Mouse (Mus musculus) limb, embryonic 11.5 days (tissue): ENCODE results near the gene Cdh10. TPM values are rescaled to one million over a fixed set of nuclear protein-coding genes. Genes with fewer than 3 reads are reported as not detected.

Source experiments
- ATAC-seq: fragments of 200-750 bp; cut with Nextera tagmentation; 2 replicates; pipeline ENCODE4 v1.8.0; 2017; ENCODE audit warnings: low read depth; ENCODE audit not compliant: insufficient number of reproducible peaks, low FRiP score, low TSS enrichment
- DNase-seq: peaks from one replicate; pipeline ENCODE4 v3.0.0-alpha.2; 2015; ENCODE audit warnings: low spot score
- H3K27ac ChIP-seq: fragments of 300-500 bp; sonication (generic); replicated peaks from 2 replicates; pipeline ENCODE4 v1.5.1; 2014; ENCODE audit warnings: low read depth, mild to moderate bottlenecking, low read length
- H3K27me3 ChIP-seq: fragments of 300-500 bp; sonication (generic); 2 replicates; pipeline ENCODE4 v1.6.1; 2014; ENCODE audit warnings: mild to moderate bottlenecking, low read length, mixed read lengths; ENCODE audit not compliant: control insufficient read depth, insufficient read depth
- H3K36me3 ChIP-seq: fragments of 300-500 bp; sonication (generic); 2 replicates; pipeline ENCODE4 v1.6.1; 2014; ENCODE audit warnings: mild to moderate bottlenecking, low read length, moderate library complexity, mixed read lengths; ENCODE audit not compliant: control insufficient read depth, insufficient read depth
- H3K4me1 ChIP-seq: fragments of 300-500 bp; sonication (generic); 2 replicates; pipeline ENCODE4 v1.6.1; 2014; ENCODE audit warnings: low read length, mixed read lengths; ENCODE audit not compliant: control insufficient read depth, insufficient read depth
- H3K4me2 ChIP-seq: fragments of 300-500 bp; sonication (generic); 2 replicates; pipeline ENCODE4 v1.6.1; 2014; ENCODE audit warnings: low read depth, mild to moderate bottlenecking, moderate library complexity; ENCODE audit not compliant: severe bottlenecking
- H3K4me3 ChIP-seq: fragments of 300-500 bp; sonication (generic); 2 replicates; pipeline ENCODE4 v1.5.1; 2014; ENCODE audit warnings: low read depth, low read length
- H3K9ac ChIP-seq: fragments of 300-500 bp; sonication (generic); 2 replicates; pipeline ENCODE4 v1.6.1; 2014; ENCODE audit warnings: mild to moderate bottlenecking, low read length
- H3K9me3 ChIP-seq: fragments of 300-500 bp; sonication (generic); 2 replicates; pipeline ENCODE4 v1.6.1; 2016; ENCODE audit warnings: low read length; ENCODE audit not compliant: control insufficient read depth
- WGBS: fragments of 180-500 bp; shearing (Covaris S2); extraction: QIAGEN DNeasy Blood & Tissue Kit; methylation state at CpG from one replicate; pipeline ENCODE4 v1.1.7; 2014; 5-methylcytosine and 5-hydroxymethylcytosine counted together
- polyA plus RNA-seq: library from polyadenylated mRNA; unstranded; fragments of >200 nt; fragmentation: Nextera tagmentation; extraction: Ambion mirVana; gene quantifications from 2 replicates; pipeline ENCODE4 v1.2.1, GENCODE M21; 2014

Cdh10 gene
- polyA plus RNA-seq, 1 experiment from 2014 or later: 3.2 TPM

- 85% methylated on average over 2 of the region's 2 CpGs for WGBS
- no peak for DNase-seq
These were observed 85.4 kb downstream of the Cdh10 start for GRCm38 (mm10) chr15:18904131-18904530.

GRCm38 (mm10) chr15:18910612-18911011 is 91.9 kb downstream of the Cdh10 start:
- Histone ChIP-seq H3K27me3 (no peaks in the 10 kb centered on the region), H3K4me2 (no peak overlapping the region), H3K9me3 (no peaks in the 10 kb centered on the region), H3K36me3 (no peaks in the 10 kb centered on the region), H3K27ac (no peak overlapping the region), H3K9ac (no peak overlapping the region), H3K4me1 (no peaks in the 10 kb centered on the region), H3K4me3 (no peak overlapping the region)
- ATAC-seq (no peak), DNase-seq (no peak)
- 92% methylated on average over 4 of the region's 4 CpGs for WGBS

More at GRCm38 (mm10) chr15:18904131-18904530, 85.4 kb downstream of the Cdh10 start:
- Histone ChIP-seq H3K9ac (no peak overlapping the region), H3K36me3 (no peaks in the 10 kb centered on the region), H3K27me3 (no peaks in the 10 kb centered on the region), H3K4me1 (no peaks in the 10 kb centered on the region), H3K27ac (no peak overlapping the region), H3K4me2 (no peak overlapping the region), H3K9me3 (no peaks in the 10 kb centered on the region), H3K4me3 (no peak overlapping the region)
- no peak for ATAC-seq

- H3K27ac ChIP-seq: no peak overlapping the region
- WGBS: 89% methylated on average over 1 of the region's 1 CpGs
- no peaks in the 10 kb centered on the region for H3K36me3 ChIP-seq
- no peak overlapping the region for H3K9ac ChIP-seq
- no peaks in the 10 kb centered on the region for H3K4me1 ChIP-seq
- ATAC-seq: no peak
- no peak for DNase-seq
- H3K4me2 ChIP-seq: no peak overlapping the region
- H3K9me3 ChIP-seq: no peaks in the 10 kb centered on the region
- H3K27me3 ChIP-seq: no peaks in the 10 kb centered on the region
- H3K4me3 ChIP-seq: no peak overlapping the region
These were observed 106.8 kb downstream of the Cdh10 start for GRCm38 (mm10) chr15:18925392-18926117.

- DNase-seq (no peak), ATAC-seq (no peak)
- H3K4me1 ChIP-seq: no peaks in the 10 kb centered on the region
- H3K9ac ChIP-seq: no peak overlapping the region
- no peak overlapping the region for H3K4me3 ChIP-seq
- WGBS: 90% methylated on average over 2 of the region's 2 CpGs
- H3K27me3 ChIP-seq: no peaks in the 10 kb centered on the region
- no peaks in the 10 kb centered on the region for H3K9me3 ChIP-seq
- H3K27ac ChIP-seq: no peak overlapping the region
- H3K4me2 ChIP-seq: no peak overlapping the region
- no peaks in the 10 kb centered on the region for H3K36me3 ChIP-seq
These were observed 108.2 kb downstream of the Cdh10 start for GRCm38 (mm10) chr15:18926964-18927363.

- H3K4me2 ChIP-seq: no peak overlapping the region
- DNase-seq (no peak), ATAC-seq (no peak)
- H3K27ac ChIP-seq: no peak overlapping the region
- H3K4me1 ChIP-seq: no peaks in the 10 kb centered on the region
- H3K9ac ChIP-seq: no peak overlapping the region
- no peaks in the 10 kb centered on the region for H3K36me3 ChIP-seq
- no peaks in the 10 kb centered on the region for H3K9me3 ChIP-seq
- WGBS: 95% methylated on average over 3 of the region's 3 CpGs
- H3K4me3 ChIP-seq: no peak overlapping the region
- no peaks in the 10 kb centered on the region for H3K27me3 ChIP-seq
These were observed 133.5 kb downstream of the Cdh10 start for GRCm38 (mm10) chr15:18952266-18952665.

- no peak overlapping the region for H3K4me3 ChIP-seq
- no peaks in the 10 kb centered on the region for H3K36me3 ChIP-seq
- no peak overlapping the region for H3K27ac ChIP-seq
- H3K4me2 ChIP-seq: no peak overlapping the region
- DNase-seq: no peak
- no peak overlapping the region for H3K9ac ChIP-seq
- ATAC-seq: no peak
- no peaks in the 10 kb centered on the region for H3K4me1 ChIP-seq
- H3K27me3 ChIP-seq: no peaks in the 10 kb centered on the region
- H3K9me3 ChIP-seq: no peaks in the 10 kb centered on the region
- 48% methylated on average over 5 of the region's 5 CpGs for WGBS
These were observed 156.3 kb downstream of the Cdh10 start for GRCm38 (mm10) chr15:18975041-18975440.

- 92% methylated on average over 3 of the region's 3 CpGs for WGBS
These were observed 166.1 kb downstream of the Cdh10 start for GRCm38 (mm10) chr15:18984891-18985290.

GRCm38 (mm10) chr15:18987671-18988070 is 168.9 kb downstream of the Cdh10 start:
- H3K36me3 ChIP-seq: no peaks in the 10 kb centered on the region
- no peak overlapping the region for H3K4me3 ChIP-seq
- H3K9me3 ChIP-seq: no peaks in the 10 kb centered on the region
- no peak for ATAC-seq
- H3K4me2 ChIP-seq: no peak overlapping the region
- H3K27me3 ChIP-seq: no peaks in the 10 kb centered on the region
- WGBS: 90% methylated on average over 1 of the region's 1 CpGs
- H3K27ac ChIP-seq: no peak overlapping the region
- H3K9ac ChIP-seq: no peak overlapping the region
- no peak for DNase-seq
- no peaks in the 10 kb centered on the region for H3K4me1 ChIP-seq

More at GRCm38 (mm10) chr15:18984891-18985290, 166.1 kb downstream of the Cdh10 start:
- no peak for DNase-seq
- H3K9ac ChIP-seq: no peak overlapping the region
- no peak overlapping the region for H3K4me3 ChIP-seq
- no peak overlapping the region for H3K4me2 ChIP-seq
- no peak overlapping the region for H3K27ac ChIP-seq
- no peaks in the 10 kb centered on the region for H3K27me3 ChIP-seq
- no peak for ATAC-seq
- H3K9me3 ChIP-seq: no peaks in the 10 kb centered on the region
- no peaks in the 10 kb centered on the region for H3K4me1 ChIP-seq
- H3K36me3 ChIP-seq: no peaks in the 10 kb centered on the region

GRCm38 (mm10) chr15:18993512-18993911 is 174.8 kb downstream of the Cdh10 start:
- Histone ChIP-seq H3K27me3 (no peaks in the 10 kb centered on the region), H3K4me3 (no peak overlapping the region), H3K4me1 (no peaks in the 10 kb centered on the region), H3K27ac (no peak overlapping the region), H3K9ac (no peak overlapping the region), H3K9me3 (no peaks in the 10 kb centered on the region), H3K36me3 (no peaks in the 10 kb centered on the region), H3K4me2 (no peak overlapping the region)
- DNase-seq (no peak), ATAC-seq (no peak)
